Mouse (Mus musculus) CH12.LX (cell line): Measurements from ENCODE around the gene Utp18.

Experiments
- CHD1 ChIP-seq: IDR thresholded peaks from 2 replicates; pipeline ENCODE4 v1.6.1; 2012; ENCODE audit warnings: low read depth, low read length, improper control_type of control experiment, inconsistent platforms
- CTCF ChIP-seq, 2 experiments: IDR thresholded peaks in 1 of 2; conservative IDR thresholded peaks in 1 of 2; 2 replicates each; pipeline ENCODE4 v1.5.1; 2011 to 2012; ENCODE audit warnings: low read depth in 2 of 2, low read length in 2 of 2, improper control_type of control experiment in 1 of 2, inconsistent platforms in 1 of 2, mild to moderate bottlenecking in 1 of 2, moderate library complexity in 1 of 2
- EP300 ChIP-seq: IDR thresholded peaks from 2 replicates; pipeline ENCODE4 v1.6.1; 2011; ENCODE audit warnings: low read length, improper control_type of control experiment
- ETS1 ChIP-seq: conservative IDR thresholded peaks from 2 replicates; pipeline ENCODE4 v1.6.1; 2012; ENCODE audit warnings: low read depth, mild to moderate bottlenecking, inconsistent platforms, low read length, improper control_type of control experiment, moderate library complexity
- MAZ ChIP-seq: IDR thresholded peaks from 2 replicates; pipeline ENCODE4 v1.6.1; 2012; ENCODE audit warnings: low read depth, mild to moderate bottlenecking, inconsistent platforms, low read length, improper control_type of control experiment, moderate library complexity
- SMC3 ChIP-seq: IDR thresholded peaks from 2 replicates; pipeline ENCODE4 v1.6.1; 2011; ENCODE audit warnings: low read depth, low read length, improper control_type of control experiment
- TBP ChIP-seq: conservative IDR thresholded peaks from 2 replicates; pipeline ENCODE4 v1.6.1; 2011; ENCODE audit warnings: low read depth, low read length, improper control_type of control experiment

- TF ChIP-seq EP300 (no peak), ETS1 (no peak), CTCF (conservative IDR thresholded peaks at IDR 0.05 in 1 of 2, IDR thresholded peaks at IDR 0.05 in 1 of 2; ENCODE audit: low read depth in 2 of 2, low read length in 2 of 2) (no peak), SMC3 (no peak), MAZ (no peak), CHD1 (no peak), TBP (no peak)
These were observed 56.3 kb downstream of the Utp18 start for GRCm38 (mm10) chr11:93829327-93829679.
